Mouse (Mus musculus) yolk sac, embryonic 10.5 days (tissue): ENCODE measurements around the gene Acp5.

ENCODE experiments used
- DNase-seq: peaks from one replicate; pipeline ENCODE4 v3.0.0-alpha.2; 2017; ENCODE audit warnings: low spot score

Gene Acp5

GRCm38 (mm10) chr9:22139746-22140145 lies 4.2 kb upstream of the Acp5 start:
- no peak for DNase-seq

GRCm38 (mm10) chr9:22138480-22138879 lies 3.0 kb upstream of the Acp5 start:
- DNase-seq: no peak

GRCm38 (mm10) chr9:22136765-22137547 lies 1.4 kb upstream of the Acp5 start:
- DNase-seq: peak; percentile 35

GRCm38 (mm10) chr9:22134988-22135643 lies 395 bp downstream of the Acp5 start:
- no peak for DNase-seq

- DNase-seq: no peak
These were observed 1.1 kb downstream of the Acp5 start for GRCm38 (mm10) chr9:22134246-22134890.

- DNase-seq: no peak
These were observed 3.3 kb downstream of the Acp5 start for GRCm38 (mm10) chr9:22132220-22132619.

- peak; percentile 86 for DNase-seq
These were observed 4.1 kb downstream of the Acp5 start for GRCm38 (mm10) chr9:22131226-22131981.

- no peak for DNase-seq
These were observed 10.1 kb downstream of the Acp5 start for GRCm38 (mm10) chr9:22125246-22126027.

- DNase-seq: no peak
These were observed 11.3 kb downstream of the Acp5 start for GRCm38 (mm10) chr9:22124169-22124568.

- DNase-seq: no peak
These were observed 12.4 kb downstream of the Acp5 start for GRCm38 (mm10) chr9:22123069-22123609.

- DNase-seq: no peak
These were observed 13.5 kb downstream of the Acp5 start for GRCm38 (mm10) chr9:22122005-22122404.

GRCm38 (mm10) chr9:22121545-22121944 lies 14.0 kb downstream of the Acp5 start:
- DNase-seq: no peak

GRCm38 (mm10) chr9:22119543-22119942 lies 16.0 kb downstream of the Acp5 start:
- no peak for DNase-seq

GRCm38 (mm10) chr9:22117754-22118456 lies 17.6 kb downstream of the Acp5 start:
- peak; percentile 31 for DNase-seq

GRCm38 (mm10) chr9:22116740-22117426 lies 18.6 kb downstream of the Acp5 start, which contains the start of gene Elof1:
Gene Elof1, minus strand, starts transcription at chr9:22117172.
- DNase-seq: peak; percentile 94

GRCm38 (mm10) chr9:22116086-22116485 lies 19.4 kb downstream of the Acp5 start:
- DNase-seq: no peak

GRCm38 (mm10) chr9:22115635-22116034 lies 19.9 kb downstream of the Acp5 start:
- no peak for DNase-seq

GRCm38 (mm10) chr9:22108194-22108593 lies 27.3 kb downstream of the Acp5 start:
- no peak for DNase-seq

- DNase-seq: no peak
These were observed 35.6 kb downstream of the Acp5 start for GRCm38 (mm10) chr9:22099922-22100321.
